Mouse (Mus musculus) forebrain, embryonic 13.5 days (tissue): ENCODE data around the gene Gm20741. TPM values are rescaled to one million over a fixed set of nuclear protein-coding genes. Genes with fewer than 3 reads are reported as not detected.

Source experiments
- polyA plus RNA-seq: library from polyadenylated mRNA; unstranded; fragments of >200 nt; fragmentation: Nextera tagmentation; extraction: Ambion mirVana; gene quantifications from 2 replicates; pipeline ENCODE4 v1.2.1, GENCODE M21; 2015

The Gm20741 gene
- polyA plus RNA-seq, 1 experiment from 2014 or later: not detected

Other genes starting within 250 kb of the Gm20741 start
- gene Cldn8, start 249.0 kb downstream of the Gm20741 start, polyA plus RNA-seq: not detected in 2 replicates
- gene Krtap24-1, start 199.9 kb downstream of the Gm20741 start, polyA plus RNA-seq: not detected in 2 replicates
- gene 2310079G19Rik, start 184.6 kb downstream of the Gm20741 start, polyA plus RNA-seq: not detected in 2 replicates
- not detected in 2 replicates for gene Krtap26-1, start 164.4 kb downstream of the Gm20741 start, polyA plus RNA-seq
- gene Krtap27-1, start 140.5 kb downstream of the Gm20741 start, polyA plus RNA-seq: not detected in 2 replicates
- gene 2310061N02Rik, start 104.3 kb downstream of the Gm20741 start, polyA plus RNA-seq: not detected in 2 replicates
- not detected in 2 replicates for gene Krtap13-1, start 83.4 kb downstream of the Gm20741 start, polyA plus RNA-seq
- gene Krtap13, start 60.6 kb downstream of the Gm20741 start, polyA plus RNA-seq: not detected in 2 replicates
- not detected in 2 replicates for gene 2310034C09Rik, start 53.4 kb downstream of the Gm20741 start, polyA plus RNA-seq
- gene 2310057N15Rik, start 38.0 kb downstream of the Gm20741 start, polyA plus RNA-seq: not detected in 2 replicates
- not detected in 2 replicates for gene Gm5965, start 34.3 kb downstream of the Gm20741 start, polyA plus RNA-seq
- gene Krtap15, start 8.0 kb upstream of the Gm20741 start, polyA plus RNA-seq: not detected in 2 replicates
- gene Krtap14, start 13.9 kb upstream of the Gm20741 start, polyA plus RNA-seq: not detected in 2 replicates
- gene Krtap19-1, start 57.2 kb upstream of the Gm20741 start, polyA plus RNA-seq: not detected in 2 replicates
- gene Krtap19-2, start 62.0 kb upstream of the Gm20741 start, polyA plus RNA-seq: not detected in 2 replicates
- gene Krtap19-3, start 65.8 kb upstream of the Gm20741 start, polyA plus RNA-seq: not detected in 2 replicates
- gene Krtap19-4, start 72.9 kb upstream of the Gm20741 start, polyA plus RNA-seq: not detected in 2 replicates
- not detected in 2 replicates for gene Krtap19-5, start 84.2 kb upstream of the Gm20741 start, polyA plus RNA-seq
- not detected in 2 replicates for gene Krtap19-9b, start 120.0 kb upstream of the Gm20741 start, polyA plus RNA-seq
- gene Krtap16-3, start 150.7 kb upstream of the Gm20741 start, polyA plus RNA-seq: not detected in 2 replicates
- gene Krtap22-2, start 198.5 kb upstream of the Gm20741 start, polyA plus RNA-seq: not detected in 2 replicates
- not detected in 2 replicates for gene Gm10229, start 203.1 kb upstream of the Gm20741 start, polyA plus RNA-seq
- gene Krtap6-1, start 219.5 kb upstream of the Gm20741 start, polyA plus RNA-seq: not detected in 2 replicates
- not detected in 2 replicates for gene Gm10228, start 229.3 kb upstream of the Gm20741 start, polyA plus RNA-seq
- gene Krtap6-5, start 235.7 kb upstream of the Gm20741 start, polyA plus RNA-seq: not detected in 2 replicates